Mouse (Mus musculus) kidney, postnatal 36 days (tissue): Measurements from ENCODE around the gene Pole3.
A peak's percentile ranks its signal among the peaks of the same experiment; 100 is the strongest.

Experiments used
- DNase-seq, 2 experiments: peaks; one replicate each; pipeline ENCODE4 v3.0.0; 2021 to 2022; ENCODE audit warnings: mixed read lengths in 2 of 2

Pole3 gene

GRCm38 (mm10) chr4:62518416-62519121 lies 6.3 kb downstream of the Pole3 start:
- peak; percentile 72 to 82 for DNase-seq

DNA sequence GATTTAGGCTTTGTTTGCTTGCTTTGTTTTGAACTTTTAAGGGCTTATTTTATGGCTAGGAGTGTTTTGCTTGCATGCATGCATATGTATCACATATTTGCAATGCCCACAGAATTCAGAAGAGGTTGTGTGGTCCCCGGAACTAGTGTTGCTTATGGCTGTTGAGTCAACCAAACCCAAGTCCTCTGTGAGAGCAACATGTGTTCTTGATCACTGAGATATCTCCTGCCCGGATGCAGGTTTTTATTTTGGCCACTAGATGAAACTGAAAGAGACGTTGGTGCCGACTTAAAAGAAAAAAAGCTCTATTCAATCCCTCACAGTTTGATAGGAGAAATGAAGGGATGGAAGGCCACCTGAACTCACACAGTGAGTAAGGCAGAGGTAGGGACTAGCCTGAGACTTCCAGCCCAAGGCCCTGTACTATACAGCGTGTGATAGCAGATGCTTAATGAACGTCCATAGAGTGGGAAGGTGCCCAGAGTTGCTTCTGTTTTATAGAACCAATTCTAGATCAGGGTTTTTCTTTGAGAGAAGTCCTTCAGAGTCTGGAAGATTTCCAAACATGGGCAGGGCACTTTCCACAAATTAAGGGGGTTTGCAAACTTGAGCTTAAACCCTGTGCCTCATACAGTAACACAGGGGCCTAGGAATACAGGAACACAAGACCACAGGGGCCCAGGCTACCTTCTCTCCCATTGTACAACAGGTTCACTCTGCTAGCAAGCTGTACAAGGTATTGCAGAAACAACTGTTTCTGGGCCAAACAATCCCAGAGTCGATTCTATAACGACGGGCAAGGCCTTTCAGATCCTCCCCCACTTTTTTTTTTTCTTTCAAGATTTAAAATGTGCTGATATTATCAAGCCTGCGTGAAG lies 7.1 kb downstream of the Pole3 start:
- no peak for DNase-seq

- no peak for DNase-seq
These were observed 7.8 kb downstream of the Pole3 start for GRCm38 (mm10) chr4:62517046-62517445.

DNA sequence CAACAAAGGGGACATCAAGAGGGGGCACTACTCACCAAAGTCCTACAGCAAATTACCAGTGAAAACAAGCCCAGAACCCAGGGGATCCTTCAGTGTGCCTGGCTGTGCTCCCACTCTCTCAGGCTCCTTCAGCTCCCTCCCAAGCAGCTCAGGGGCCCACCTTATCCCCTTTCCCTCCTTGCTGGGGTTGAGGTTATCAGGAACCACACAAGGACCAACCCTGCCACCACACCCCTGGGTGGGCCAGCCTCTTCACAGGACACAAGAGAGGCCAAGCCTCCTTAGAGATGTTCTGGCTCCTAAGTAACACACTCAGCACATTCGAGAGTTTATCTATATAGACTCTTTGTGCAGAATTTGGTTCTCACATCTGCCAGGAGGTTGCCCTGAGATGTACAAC lies 8.3 kb downstream of the Pole3 start:
- DNase-seq, result no peak

DNA sequence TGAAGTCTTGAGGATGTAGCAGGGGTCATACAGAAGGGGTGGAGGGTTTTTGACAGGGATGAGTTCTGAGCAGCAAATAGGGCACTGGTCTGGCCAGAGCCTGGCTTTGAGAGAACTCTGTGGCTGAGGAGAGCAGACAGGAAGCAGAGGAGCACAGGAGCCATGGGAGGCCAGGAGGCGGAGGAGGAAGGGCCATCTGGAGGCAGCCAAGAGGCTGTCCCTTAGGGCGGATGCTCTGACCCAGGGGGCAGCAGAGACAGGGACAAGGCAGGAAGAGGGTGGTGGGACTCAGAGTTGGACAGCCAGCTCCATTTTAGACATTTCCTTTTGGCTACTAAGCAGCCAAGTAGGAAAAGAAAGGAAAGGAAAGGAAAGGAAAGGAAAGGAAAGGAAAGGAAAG lies 8.8 kb downstream of the Pole3 start:
- DNase-seq, result peak; percentile 81 to 83

GRCm38 (mm10) chr4:62515490-62515889 lies 9.4 kb downstream of the Pole3 start:
- DNase-seq, result peak in 1 of 2 experiments; percentile 36

GRCm38 (mm10) chr4:62514995-62515394 lies 9.9 kb downstream of the Pole3 start:
- no peak for DNase-seq

- no peak for DNase-seq
These were observed 10.8 kb downstream of the Pole3 start for GRCm38 (mm10) chr4:62513998-62514506.

DNA sequence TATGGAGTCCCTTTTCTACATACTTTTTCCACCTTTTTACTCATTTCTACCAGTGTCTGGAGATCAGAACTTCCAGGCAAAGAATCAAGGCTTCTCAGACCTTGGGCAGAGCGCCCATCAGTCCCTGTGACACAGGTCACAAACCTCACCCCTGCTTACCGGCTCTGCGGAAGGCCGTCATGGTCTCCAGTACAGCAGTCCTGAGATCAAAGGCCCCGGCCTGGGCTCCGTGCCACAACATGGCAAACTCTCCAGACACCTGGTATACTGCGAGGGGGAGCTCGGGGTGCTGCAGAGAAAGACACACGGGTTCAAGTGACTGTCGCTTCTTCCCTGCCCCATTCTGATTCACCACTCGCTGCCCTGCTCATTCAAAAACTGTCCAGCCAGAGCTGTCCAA lies 14.9 kb downstream of the Pole3 start:
- DNase-seq, result peak; percentile 91 to 92

DNA sequence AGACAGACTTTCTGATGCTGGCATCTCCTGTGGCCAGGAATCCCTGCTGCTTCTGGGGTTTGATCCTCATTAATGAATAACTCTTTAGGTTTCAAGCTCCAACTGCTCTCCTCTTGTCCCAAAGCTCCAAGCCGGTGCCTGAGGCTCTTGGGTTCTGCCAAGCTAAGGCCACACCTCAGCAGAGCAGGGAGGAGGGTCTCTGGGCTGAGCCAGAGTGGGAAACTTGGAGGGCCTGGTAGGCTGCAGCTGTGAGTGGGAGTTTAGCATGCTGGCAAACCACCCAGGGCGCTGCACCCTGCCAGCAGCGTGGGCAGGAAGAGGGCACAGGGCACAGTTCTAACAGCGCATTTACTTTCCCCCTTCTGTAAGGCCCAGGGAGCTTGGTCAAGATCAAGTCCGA lies 16.0 kb downstream of the Pole3 start:
- DNase-seq, result peak; percentile 46 to 64

- DNase-seq, result peak; percentile 68 to 69
These were observed 18.1 kb downstream of the Pole3 start for GRCm38 (mm10) chr4:62506798-62507197.

DNA sequence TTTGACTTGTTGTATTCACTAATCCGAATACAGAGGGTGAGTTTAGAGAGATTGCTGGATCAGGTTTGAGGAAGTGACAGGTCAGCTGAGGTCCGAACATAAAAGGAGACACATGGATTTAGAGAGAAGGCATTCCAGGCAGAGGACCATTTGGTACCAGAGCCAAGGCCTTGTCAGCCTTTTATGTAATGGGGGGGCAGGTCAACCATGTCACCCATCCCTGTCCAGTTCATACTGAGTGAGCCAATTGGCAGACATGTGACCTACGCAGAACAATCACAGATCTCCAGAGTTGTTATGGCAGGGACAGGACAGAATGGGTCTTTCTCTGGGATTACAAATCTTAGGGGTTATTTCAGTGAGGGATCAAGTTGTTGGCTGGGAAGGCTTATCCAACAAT lies 18.9 kb downstream of the Pole3 start:
- no peak for DNase-seq

GRCm38 (mm10) chr4:62503374-62503970 lies 21.4 kb downstream of the Pole3 start, which contains the start of gene Hdhd3:
Gene Hdhd3 (minus strand): TSS chr4:62503467.
- no peak for DNase-seq

DNA sequence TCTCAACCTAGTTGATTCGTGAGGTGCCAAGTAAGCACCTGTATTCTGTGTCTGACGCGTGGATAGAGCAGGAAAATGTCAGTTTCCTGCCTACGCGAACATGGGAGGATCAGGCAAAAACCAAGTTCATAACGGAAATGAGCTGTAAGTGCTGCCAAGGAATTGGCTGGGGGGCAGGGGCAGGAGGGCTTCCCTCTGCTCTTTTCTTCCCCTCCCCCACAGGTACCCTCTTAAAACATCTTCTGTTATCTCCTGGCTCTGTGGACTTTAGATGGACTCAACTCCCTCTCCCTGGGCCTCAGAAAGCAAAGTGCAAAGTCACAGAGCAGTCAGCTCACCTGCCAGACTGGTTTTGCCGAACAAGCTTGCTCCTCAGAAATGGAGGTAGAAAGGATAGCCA lies 21.9 kb downstream of the Pole3 start:
- DNase-seq, result peak; percentile 57 to 70

DNA sequence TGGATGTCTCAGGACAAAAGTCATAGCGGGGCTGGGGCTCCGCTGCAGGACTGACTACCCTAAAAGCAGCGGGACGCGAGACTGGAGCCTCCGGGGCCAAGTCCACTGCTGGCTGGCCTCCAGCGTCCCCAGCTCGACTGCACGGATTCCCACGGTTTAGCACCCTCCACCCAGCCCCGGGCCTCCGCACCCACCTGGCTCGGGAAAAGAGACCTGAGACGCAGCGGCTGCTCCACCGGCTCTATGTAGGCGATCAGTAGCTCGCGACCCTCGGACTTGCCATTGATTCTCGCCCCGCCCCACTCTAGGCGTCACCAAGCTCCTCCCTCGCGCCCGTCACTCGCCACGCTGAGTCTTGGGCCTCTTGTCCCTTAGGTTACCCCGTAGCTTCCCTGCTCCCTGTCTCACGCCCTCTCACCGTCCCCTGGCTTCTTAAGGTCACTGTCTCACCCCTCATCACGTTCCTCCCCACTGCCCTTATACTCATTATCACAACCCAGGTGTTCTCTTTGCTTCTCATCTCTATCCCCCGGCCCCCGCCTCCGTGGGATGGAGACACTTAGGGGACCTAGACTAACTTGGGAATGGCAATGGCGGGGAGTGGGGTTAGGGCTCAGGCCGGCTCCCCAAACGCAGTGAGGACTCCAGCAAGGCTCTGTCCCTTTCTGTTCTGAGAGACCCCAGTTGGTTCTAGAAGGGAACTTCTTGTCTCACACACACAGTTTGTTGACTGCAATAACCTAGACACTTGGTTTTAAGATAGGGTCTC lies 22.7 kb downstream of the Pole3 start:
- peak; percentile 94 to 96 for DNase-seq

GRCm38 (mm10) chr4:62501534-62501933 lies 23.3 kb downstream of the Pole3 start:
- DNase-seq, result no peak

GRCm38 (mm10) chr4:62500799-62501198 lies 24.1 kb downstream of the Pole3 start:
- no peak for DNase-seq

- peak; percentile 86 to 90 for DNase-seq
These were observed 28.1 kb downstream of the Pole3 start for GRCm38 (mm10) chr4:62496815-62497214.

GRCm38 (mm10) chr4:62495946-62496345 lies 28.9 kb downstream of the Pole3 start:
- DNase-seq, result peak; percentile 88 to 91

DNA sequence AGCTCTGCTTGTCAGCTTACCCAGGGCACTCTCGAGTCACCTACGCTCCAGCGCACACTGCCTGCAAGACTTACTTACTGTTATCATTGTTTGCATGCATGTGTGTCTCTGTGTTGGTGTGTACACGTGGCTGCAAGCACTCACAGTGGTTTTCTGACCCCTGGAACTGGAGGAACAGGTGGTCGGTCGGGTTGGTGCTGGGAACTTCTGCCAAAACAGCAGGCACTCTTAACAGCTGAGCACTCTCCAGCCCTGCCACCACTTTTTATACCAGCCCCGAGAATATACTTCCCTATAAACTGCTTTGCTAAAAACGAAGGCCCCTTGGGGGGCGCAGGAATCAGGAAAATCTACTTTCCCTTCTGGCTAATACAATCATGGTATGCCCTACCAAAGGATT lies 30.6 kb downstream of the Pole3 start:
- no peak for DNase-seq

DNA sequence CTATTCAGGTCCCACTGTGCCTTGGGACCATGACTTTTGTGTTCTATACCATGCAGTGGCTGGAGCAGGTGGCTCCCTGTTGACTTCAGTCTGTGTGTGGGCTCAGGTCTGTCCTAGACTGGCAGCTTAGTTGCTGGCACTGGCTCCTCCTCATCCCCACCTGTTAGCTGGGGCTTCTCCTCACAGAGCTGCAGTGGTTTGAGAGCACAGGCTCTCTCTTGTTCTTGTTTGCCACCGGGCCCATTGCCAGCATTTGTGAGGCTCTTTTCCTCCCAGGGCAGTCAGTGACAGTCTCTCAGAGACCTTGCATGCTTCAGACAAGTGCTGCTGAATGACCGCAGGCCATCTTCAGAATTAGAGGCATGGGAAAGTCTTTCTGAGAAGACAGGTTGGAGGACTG lies 32.2 kb downstream of the Pole3 start:
- no peak for DNase-seq

DNA sequence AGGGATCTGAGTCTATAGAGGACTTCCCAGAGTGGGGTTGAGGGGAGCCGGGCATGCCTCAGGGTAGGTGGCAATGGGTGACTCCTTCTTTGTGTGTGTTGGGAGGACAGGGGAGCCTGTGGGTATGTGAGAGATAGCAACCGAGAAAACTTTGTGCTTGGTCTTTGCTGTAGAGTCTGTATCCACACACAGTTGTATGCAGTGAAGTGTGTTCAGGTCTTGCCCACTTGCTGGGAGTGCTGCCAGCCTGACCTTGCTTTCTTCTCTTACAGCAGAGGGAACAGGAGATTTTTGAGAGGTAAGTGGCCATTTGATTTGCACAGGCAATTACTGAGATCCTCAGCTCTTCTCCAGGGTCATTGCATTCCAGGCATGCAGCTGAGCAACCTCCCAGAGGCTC lies 37.0 kb downstream of the Pole3 start:
- DNase-seq, result no peak

DNA sequence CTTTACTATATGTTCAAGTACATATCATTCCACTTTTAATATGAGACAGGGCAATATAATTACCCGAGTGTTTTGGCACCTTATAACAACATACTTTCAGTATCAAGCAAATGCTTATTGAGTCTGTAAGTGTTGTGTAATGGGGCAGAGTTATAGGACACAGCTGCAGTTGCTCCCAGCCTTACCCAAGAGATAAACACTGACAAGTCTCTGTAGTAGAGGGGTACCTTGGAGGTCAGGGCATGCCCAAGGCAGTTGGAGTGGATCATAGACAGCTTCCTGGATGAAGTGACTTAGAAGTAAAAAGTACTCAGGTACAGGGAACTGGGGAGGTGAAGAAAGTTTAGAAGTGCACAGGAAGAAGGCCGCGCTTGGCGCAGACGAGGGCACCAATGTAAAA lies 37.7 kb downstream of the Pole3 start:
- DNase-seq, result no peak
